Mouse (Mus musculus): ENCODE measurements around the gene Haus6. TPM values are rescaled to one million over a fixed set of nuclear protein-coding genes. Genes with fewer than 3 reads are reported as not detected.
A peak's percentile ranks its signal among the peaks of the same experiment; 100 is the strongest.
"Not testable (repeated sequence)": the region's sequence is repeated elsewhere in the genome, so short reads cannot be mapped to it uniquely, and the experiment has no call there.

The Haus6 gene
- polyA plus RNA-seq, 1 experiment from 2014 or later = 6.3 TPM

DNA sequence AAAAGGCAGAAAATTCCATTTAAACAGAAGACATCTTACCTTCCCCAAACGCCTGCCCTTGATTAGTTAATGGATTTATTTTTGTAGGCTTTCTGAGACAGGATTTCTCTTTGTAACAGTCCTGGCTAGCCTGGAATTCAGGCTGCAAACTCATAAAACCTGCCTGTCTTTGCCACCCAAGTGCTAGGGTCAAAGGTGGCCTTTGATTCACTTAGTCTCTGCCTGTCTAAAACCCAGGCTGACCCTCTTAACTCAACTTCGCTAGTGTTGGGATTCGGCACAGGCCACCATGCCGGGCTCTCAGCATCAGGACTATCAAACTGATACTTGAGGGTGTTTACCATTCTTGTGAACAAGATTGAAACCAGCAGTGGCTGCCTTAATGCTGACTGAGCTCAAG, 20.0 kb upstream of the Haus6 start:
- 61% methylated on average over 4 of the region's 4 CpGs for WGBS
- no peak overlapping the region for H3K9ac ChIP-seq (replicated peaks; ENCODE audit: low read depth, low read length)
- ATAC-seq (ENCODE audit: low read depth) = no peak
- H3K9me3 ChIP-seq (ENCODE audit: control insufficient read depth, low read length) = no peaks in the 10 kb centered on the region
- H3K36me3 ChIP-seq (ENCODE audit: control insufficient read depth, insufficient read depth, low read length) = no peaks in the 10 kb centered on the region
- H3K27ac ChIP-seq (ENCODE audit: low read depth, low read length) = no peak overlapping the region
- no peaks in the 10 kb centered on the region for H3K27me3 ChIP-seq (ENCODE audit: control insufficient read depth, insufficient read depth, low read length)
- no peaks in the 10 kb centered on the region for H3K4me1 ChIP-seq (ENCODE audit: control insufficient read depth, insufficient read depth, low read length)
- H3K4me2 ChIP-seq (ENCODE audit: low read depth, low read length) = no peak overlapping the region
- no peak overlapping the region for H3K4me3 ChIP-seq (ENCODE audit: low read depth, low read length)

DNA sequence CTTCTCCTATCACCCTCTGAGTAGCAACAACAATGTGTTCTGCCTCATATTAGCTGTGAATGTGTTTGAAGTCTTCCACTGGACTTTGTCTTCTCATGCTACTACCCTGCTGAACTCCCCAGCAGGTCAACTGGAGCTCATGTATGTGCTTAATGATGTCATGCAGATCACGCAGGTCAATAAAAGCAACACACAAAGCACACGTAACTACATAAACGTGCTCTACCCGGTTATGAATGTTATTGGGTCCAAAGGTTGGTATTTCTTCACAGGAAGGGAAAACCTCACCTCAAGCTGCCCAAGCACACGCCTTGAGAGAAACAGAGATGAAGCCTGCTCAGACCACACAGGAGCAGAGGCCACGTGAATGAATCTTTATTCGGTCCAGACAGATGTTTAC, 14.6 kb upstream of the Haus6 start:
- H3K4me3 ChIP-seq (ENCODE audit: low read depth, low read length); H3K9ac ChIP-seq (replicated peaks; ENCODE audit: low read depth, low read length): not testable (repeated sequence)

DNA sequence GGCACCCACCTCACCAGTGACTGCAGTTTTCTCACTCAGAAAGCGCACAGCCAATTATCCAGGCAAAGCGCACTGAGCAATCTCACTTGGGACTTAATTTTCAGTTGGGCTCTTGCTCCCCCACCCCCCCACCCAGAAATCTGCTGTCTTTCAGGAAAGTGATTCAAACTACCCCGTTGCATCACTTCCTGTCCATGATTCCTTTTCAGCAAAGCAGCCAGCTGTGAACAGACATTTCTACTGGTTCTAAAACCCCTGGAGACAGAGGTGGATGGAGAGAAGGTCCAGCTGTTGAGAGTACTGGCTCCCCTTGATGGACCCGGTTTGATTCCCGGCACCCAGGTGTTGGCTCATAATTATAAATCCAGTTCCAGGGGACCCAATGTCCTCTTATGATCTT, 13.6 kb upstream of the Haus6 start:
- H3K4me3 ChIP-seq (ENCODE audit: low read depth, low read length) = no peak overlapping the region
- H3K4me1 ChIP-seq (ENCODE audit: control insufficient read depth, insufficient read depth, low read length) = no peaks in the 10 kb centered on the region
- no peak overlapping the region for H3K27ac ChIP-seq (ENCODE audit: low read depth, low read length)
- H3K9ac ChIP-seq (replicated peaks; ENCODE audit: low read depth, low read length) = no peak overlapping the region
- H3K27me3 ChIP-seq (ENCODE audit: control insufficient read depth, insufficient read depth, low read length) = no peaks in the 10 kb centered on the region
- H3K36me3 ChIP-seq (ENCODE audit: control insufficient read depth, insufficient read depth, low read length) = no peaks in the 10 kb centered on the region
- H3K9me3 ChIP-seq (ENCODE audit: control insufficient read depth, low read length) = no peaks in the 10 kb centered on the region
- no peak overlapping the region for H3K4me2 ChIP-seq (ENCODE audit: low read depth, low read length)
- no peak for ATAC-seq (ENCODE audit: low read depth)
- WGBS = 85% methylated on average over 5 of the region's 5 CpGs

More for the DNA sequence above, 14.6 kb upstream of the Haus6 start:
- not testable (repeated sequence) for H3K27ac ChIP-seq (ENCODE audit: low read depth, low read length); H3K4me2 ChIP-seq (ENCODE audit: low read depth, low read length); H3K9me3 ChIP-seq (ENCODE audit: control insufficient read depth, low read length); H3K4me1 ChIP-seq (ENCODE audit: control insufficient read depth, insufficient read depth, low read length); ATAC-seq (ENCODE audit: low read depth); H3K27me3 ChIP-seq (ENCODE audit: control insufficient read depth, insufficient read depth, low read length); H3K36me3 ChIP-seq (ENCODE audit: control insufficient read depth, insufficient read depth, low read length)
- 96% methylated on average over 7 of the region's 7 CpGs for WGBS

DNA sequence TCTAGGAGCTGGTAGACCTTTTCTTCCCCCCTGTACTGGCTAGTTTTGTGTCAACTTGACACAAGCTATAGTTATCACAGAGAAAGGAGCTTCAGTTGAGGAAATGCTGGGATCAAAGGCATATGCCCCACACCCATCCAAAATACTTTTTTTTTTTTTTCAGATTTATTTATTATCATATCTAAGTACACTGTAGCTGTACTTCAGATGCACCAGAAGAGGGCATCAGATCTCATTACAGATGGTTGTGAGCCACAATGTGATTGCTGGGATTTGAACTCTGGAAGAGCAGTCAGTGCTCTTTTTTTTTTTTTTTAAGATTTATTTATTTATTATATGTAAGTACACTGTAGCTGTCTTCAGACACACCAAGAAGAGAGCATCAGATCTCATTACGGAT, 10.7 kb upstream of the Haus6 start:
- not testable (repeated sequence) for H3K9ac ChIP-seq (replicated peaks; ENCODE audit: low read depth, low read length); H3K27me3 ChIP-seq (ENCODE audit: control insufficient read depth, insufficient read depth, low read length); ATAC-seq (ENCODE audit: low read depth); H3K27ac ChIP-seq (ENCODE audit: low read depth, low read length); H3K4me2 ChIP-seq (ENCODE audit: low read depth, low read length); H3K36me3 ChIP-seq (ENCODE audit: control insufficient read depth, insufficient read depth, low read length); H3K4me3 ChIP-seq (ENCODE audit: low read depth, low read length); H3K4me1 ChIP-seq (ENCODE audit: control insufficient read depth, insufficient read depth, low read length); H3K9me3 ChIP-seq (ENCODE audit: control insufficient read depth, low read length)
- WGBS = 81% methylated on average over 1 of the region's 1 CpGs

DNA sequence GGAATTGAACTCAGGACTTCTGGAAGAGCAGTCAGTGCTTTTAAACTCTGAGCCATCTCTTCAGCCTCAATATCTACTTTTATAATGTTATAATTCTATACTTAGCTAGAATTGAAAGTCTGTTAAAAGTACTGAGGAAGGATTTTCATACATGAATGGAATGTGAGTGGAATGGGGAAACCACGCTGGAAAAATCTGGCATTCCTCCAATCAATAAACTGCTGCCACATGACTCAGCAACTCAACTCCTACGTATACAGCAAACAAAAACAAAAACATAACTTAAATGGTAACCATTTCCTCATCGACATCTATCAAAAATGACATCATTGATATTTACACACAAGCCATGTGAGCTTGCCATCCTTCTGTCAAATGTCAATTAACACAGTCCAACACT, 10.3 kb upstream of the Haus6 start:
- no peak overlapping the region for H3K4me2 ChIP-seq (ENCODE audit: low read depth, low read length)
- no peaks in the 10 kb centered on the region for H3K27me3 ChIP-seq (ENCODE audit: control insufficient read depth, insufficient read depth, low read length)
- no peak overlapping the region for H3K4me3 ChIP-seq (ENCODE audit: low read depth, low read length)
- no peaks in the 10 kb centered on the region for H3K36me3 ChIP-seq (ENCODE audit: control insufficient read depth, insufficient read depth, low read length)
- no peak overlapping the region for H3K27ac ChIP-seq (ENCODE audit: low read depth, low read length)
- no peak for ATAC-seq (ENCODE audit: low read depth)
- H3K9me3 ChIP-seq (ENCODE audit: control insufficient read depth, low read length) = no peaks in the 10 kb centered on the region
- H3K4me1 ChIP-seq (ENCODE audit: control insufficient read depth, insufficient read depth, low read length) = no peaks in the 10 kb centered on the region
- 76% methylated on average over 3 of the region's 3 CpGs for WGBS
- no peak overlapping the region for H3K9ac ChIP-seq (replicated peaks; ENCODE audit: low read depth, low read length)

DNA sequence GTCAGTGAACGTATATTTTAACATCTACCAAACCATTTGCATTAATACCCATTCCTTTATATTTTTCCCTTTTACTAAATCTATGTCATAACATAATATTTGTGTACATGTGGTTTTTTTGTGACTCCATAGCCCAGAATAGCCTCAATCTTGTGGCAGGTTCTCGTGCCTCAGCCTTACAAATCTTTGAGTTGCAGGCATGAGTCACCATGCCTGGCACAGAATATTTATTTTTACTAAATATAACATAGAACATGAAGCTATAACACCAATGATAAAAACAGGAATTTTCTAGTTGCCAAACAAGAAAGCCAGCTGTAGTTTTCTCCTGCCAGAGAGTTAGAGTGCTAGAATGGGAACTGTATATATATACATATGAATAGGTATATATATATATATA, 8.7 kb upstream of the Haus6 start:
- Histone ChIP-seq H3K9me3 (ENCODE audit: control insufficient read depth, low read length) (no peaks in the 10 kb centered on the region), H3K4me3 (ENCODE audit: low read depth, low read length) (no peak overlapping the region), H3K4me2 (ENCODE audit: low read depth, low read length) (no peak overlapping the region), H3K9ac (replicated peaks; ENCODE audit: low read depth, low read length) (no peak overlapping the region), H3K36me3 (ENCODE audit: control insufficient read depth, insufficient read depth, low read length) (no peaks in the 10 kb centered on the region), H3K27ac (ENCODE audit: low read depth, low read length) (no peak overlapping the region), H3K27me3 (ENCODE audit: control insufficient read depth, insufficient read depth, low read length) (no peaks in the 10 kb centered on the region), H3K4me1 (ENCODE audit: control insufficient read depth, insufficient read depth, low read length) (no peaks in the 10 kb centered on the region)
- ATAC-seq (ENCODE audit: low read depth) = no peak
- WGBS = 76% methylated on average over 2 of the region's 2 CpGs

DNA sequence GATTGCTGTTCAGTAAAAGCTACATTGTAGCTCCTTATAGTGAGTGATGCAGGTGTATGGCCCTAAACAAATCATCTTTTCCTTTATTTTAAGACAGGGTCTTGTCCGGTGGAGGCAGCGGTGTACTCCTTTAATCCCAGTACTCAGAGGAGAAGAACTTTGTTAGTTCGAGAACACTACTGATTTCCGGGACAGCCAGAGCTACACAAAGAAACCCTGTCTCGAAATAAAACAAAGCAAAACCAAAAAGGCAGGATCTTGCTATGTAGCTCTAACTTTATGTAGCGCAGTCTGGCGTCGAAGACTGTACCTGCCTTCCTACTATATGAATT, 400 bp upstream of the Haus6 start:
- WGBS = 39% methylated on average over 8 of the region's 8 CpGs
- Histone ChIP-seq H3K27me3 (ENCODE audit: control insufficient read depth, insufficient read depth, low read length) (no peaks in the 10 kb centered on the region), H3K36me3 (ENCODE audit: control insufficient read depth, insufficient read depth, low read length) (no peaks in the 10 kb centered on the region), H3K4me3 (ENCODE audit: low read depth, low read length) (peak overlapping the region; percentile 77), H3K4me1 (ENCODE audit: control insufficient read depth, insufficient read depth, low read length) (peaks cover 9% of the 10 kb centered on the region; the same call in 1 of the 2 replicates), H3K9ac (replicated peaks; ENCODE audit: low read depth, low read length) (peak overlapping the region; percentile 39; the same call in 1 of the 2 replicates), H3K4me2 (ENCODE audit: low read depth, low read length) (peak overlapping the region; percentile 56), H3K27ac (ENCODE audit: low read depth, low read length) (peak overlapping the region; percentile 71), H3K9me3 (ENCODE audit: control insufficient read depth, low read length) (no peaks in the 10 kb centered on the region)
- no peak for ATAC-seq (ENCODE audit: low read depth)

DNA sequence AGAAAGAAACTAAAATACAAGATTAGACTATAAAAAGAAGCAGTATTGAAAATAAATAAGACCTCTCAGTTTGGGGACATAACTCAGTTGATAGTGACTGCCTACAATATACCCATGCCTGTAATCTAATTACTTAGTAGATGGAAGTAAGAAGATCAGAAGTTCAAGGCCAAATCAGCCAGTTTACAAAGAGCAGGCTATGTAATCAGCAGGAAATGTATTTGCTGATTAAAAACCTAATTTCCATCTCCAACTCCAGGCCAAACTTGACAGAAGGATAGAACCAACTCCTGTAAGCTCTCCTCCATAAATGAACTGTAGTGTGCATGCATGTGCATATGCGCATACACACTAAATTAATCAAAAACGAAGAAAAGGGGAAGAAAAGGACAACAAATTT, 20.6 kb downstream of the Haus6 start:
- Histone ChIP-seq H3K9ac (replicated peaks; ENCODE audit: low read depth, low read length) (no peak overlapping the region), H3K27me3 (ENCODE audit: control insufficient read depth, insufficient read depth, low read length) (no peaks in the 10 kb centered on the region), H3K27ac (ENCODE audit: low read depth, low read length) (no peak overlapping the region), H3K36me3 (ENCODE audit: control insufficient read depth, insufficient read depth, low read length) (no peaks in the 10 kb centered on the region), H3K4me3 (ENCODE audit: low read depth, low read length) (no peak overlapping the region), H3K4me2 (ENCODE audit: low read depth, low read length) (no peak overlapping the region), H3K4me1 (ENCODE audit: control insufficient read depth, insufficient read depth, low read length) (no peaks in the 10 kb centered on the region), H3K9me3 (ENCODE audit: control insufficient read depth, low read length) (no peaks in the 10 kb centered on the region)
- ATAC-seq (ENCODE audit: low read depth) = no peak
- 97% methylated on average over 2 of the region's 2 CpGs for WGBS

DNA sequence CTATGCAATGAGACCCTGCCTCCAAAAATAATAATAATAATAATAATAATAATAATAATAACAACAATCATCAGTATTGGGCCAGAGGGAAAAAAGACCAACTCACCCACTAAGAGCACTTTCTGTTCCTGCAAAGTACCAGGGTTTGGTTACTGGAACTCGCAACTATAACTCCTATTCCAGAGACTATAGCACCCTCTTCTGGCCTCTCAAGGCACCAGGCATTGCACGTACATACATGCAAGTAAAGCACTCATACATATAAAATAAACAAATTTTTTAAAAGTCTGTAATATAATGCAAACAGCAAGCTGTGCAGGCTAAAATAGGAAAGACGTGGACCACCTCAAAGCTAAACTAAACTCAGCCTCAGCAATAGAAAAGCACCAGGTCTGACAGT, 23.6 kb downstream of the Haus6 start:
- ATAC-seq (ENCODE audit: low read depth) = no peak

DNA sequence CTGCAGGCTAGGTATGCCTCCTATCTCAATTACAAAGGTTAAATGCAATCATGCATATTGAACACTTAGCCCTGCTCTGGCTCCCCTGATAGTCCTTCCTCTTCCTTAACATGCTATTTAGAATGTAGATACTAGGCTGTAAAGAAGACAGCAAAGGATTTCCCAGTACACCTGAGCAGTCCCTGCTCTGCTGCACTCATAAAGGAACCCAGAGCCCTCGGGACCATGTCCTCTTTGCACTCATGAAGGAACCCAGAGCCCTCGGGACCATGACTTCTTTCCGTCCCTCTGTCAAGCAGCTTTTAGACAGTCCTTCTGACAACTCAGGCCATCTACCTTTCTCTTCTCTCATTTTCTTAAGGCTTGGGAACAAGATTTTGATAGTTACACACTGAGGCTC, 31.3 kb downstream of the Haus6 start:
- peaks cover 19% of the 10 kb centered on the region; the same call in 1 of the 2 replicates for H3K4me1 ChIP-seq (ENCODE audit: control insufficient read depth, insufficient read depth, low read length)
- no peak overlapping the region for H3K27ac ChIP-seq (ENCODE audit: low read depth, low read length)
- WGBS = 85% methylated on average over 3 of the region's 3 CpGs
- H3K27me3 ChIP-seq (ENCODE audit: control insufficient read depth, insufficient read depth, low read length) = no peaks in the 10 kb centered on the region
- peaks cover 19% of the 10 kb centered on the region for H3K36me3 ChIP-seq (ENCODE audit: control insufficient read depth, insufficient read depth, low read length)
- H3K9me3 ChIP-seq (ENCODE audit: control insufficient read depth, low read length) = no peaks in the 10 kb centered on the region
- no peak overlapping the region for H3K9ac ChIP-seq (replicated peaks; ENCODE audit: low read depth, low read length)
- no peak overlapping the region for H3K4me3 ChIP-seq (ENCODE audit: low read depth, low read length)
- no peak overlapping the region for H3K4me2 ChIP-seq (ENCODE audit: low read depth, low read length)
- ATAC-seq (ENCODE audit: low read depth) = no peak

More for the DNA sequence above, 23.6 kb downstream of the Haus6 start:
- H3K4me2 ChIP-seq (ENCODE audit: low read depth, low read length) = no peak overlapping the region
- H3K36me3 ChIP-seq (ENCODE audit: control insufficient read depth, insufficient read depth, low read length) = peaks cover 19% of the 10 kb centered on the region
- no peak overlapping the region for H3K27ac ChIP-seq (ENCODE audit: low read depth, low read length)
- H3K4me3 ChIP-seq (ENCODE audit: low read depth, low read length) = no peak overlapping the region
- H3K4me1 ChIP-seq (ENCODE audit: control insufficient read depth, insufficient read depth, low read length) = no peaks in the 10 kb centered on the region
- H3K9me3 ChIP-seq (ENCODE audit: control insufficient read depth, low read length) = no peaks in the 10 kb centered on the region
- H3K9ac ChIP-seq (replicated peaks; ENCODE audit: low read depth, low read length) = no peak overlapping the region
- H3K27me3 ChIP-seq (ENCODE audit: control insufficient read depth, insufficient read depth, low read length) = no peaks in the 10 kb centered on the region
- WGBS = 88% methylated on average over 3 of the region's 3 CpGs
